Mouse (Mus musculus): Measurements from ENCODE around the gene Nipsnap2. TPM values are rescaled to one million over a fixed set of nuclear protein-coding genes. Genes with fewer than 3 reads are reported as not detected.

Gene Nipsnap2
- polyA plus RNA-seq, 1 experiment: 14.9 TPM

GRCm38 (mm10) chr5:129729286-129729685 lies 4.4 kb downstream of the Nipsnap2 start:
- 61% methylated on average over 11 of the region's 11 CpGs for WGBS
- Histone ChIP-seq H3K27ac (ENCODE audit: insufficient read depth, low read depth, low read length) (no peak overlapping the region), H3K4me3 (ENCODE audit: low read depth, low read length) (no peak overlapping the region), H3K36me3 (ENCODE audit: control insufficient read depth, insufficient read depth, low read length) (no peaks in the 10 kb centered on the region), H3K27me3 (ENCODE audit: control insufficient read depth, insufficient read depth, low read length) (no peaks in the 10 kb centered on the region), H3K4me1 (ENCODE audit: control insufficient read depth, insufficient read depth, insufficient read length, low read length) (peaks cover 7% of the 10 kb centered on the region)
- TF ChIP-seq POLR2A (IDR thresholded peaks at IDR 0.05; ENCODE audit: low read depth, low read length) (no peak), CTCF (IDR thresholded peaks at IDR 0.05; ENCODE audit: extremely low read depth, insufficient read length, insufficient replicate concordance, low read depth, low read length) (no peak)

GRCm38 (mm10) chr5:129730344-129730743 lies 5.5 kb downstream of the Nipsnap2 start:
- Histone ChIP-seq H3K36me3 (ENCODE audit: control insufficient read depth, insufficient read depth, low read length) (no peaks in the 10 kb centered on the region), H3K4me3 (ENCODE audit: low read depth, low read length) (no peak overlapping the region), H3K4me1 (ENCODE audit: control insufficient read depth, insufficient read depth, insufficient read length, low read length) (peaks cover 7% of the 10 kb centered on the region), H3K27me3 (ENCODE audit: control insufficient read depth, insufficient read depth, low read length) (no peaks in the 10 kb centered on the region), H3K27ac (ENCODE audit: insufficient read depth, low read depth, low read length) (no peak overlapping the region)
- 37% methylated on average over 11 of the region's 11 CpGs for WGBS
- TF ChIP-seq POLR2A (IDR thresholded peaks at IDR 0.05; ENCODE audit: low read depth, low read length) (no peak), CTCF (IDR thresholded peaks at IDR 0.05; ENCODE audit: extremely low read depth, insufficient read length, insufficient replicate concordance, low read depth, low read length) (no peak)

- Histone ChIP-seq H3K27me3 (ENCODE audit: control insufficient read depth, insufficient read depth, low read length) (no peaks in the 10 kb centered on the region), H3K4me3 (ENCODE audit: low read depth, low read length) (no peak overlapping the region), H3K4me1 (ENCODE audit: control insufficient read depth, insufficient read depth, insufficient read length, low read length) (peaks cover 7% of the 10 kb centered on the region), H3K27ac (ENCODE audit: insufficient read depth, low read depth, low read length) (no peak overlapping the region), H3K36me3 (ENCODE audit: control insufficient read depth, insufficient read depth, low read length) (no peaks in the 10 kb centered on the region)
- TF ChIP-seq POLR2A (IDR thresholded peaks at IDR 0.05; ENCODE audit: low read depth, low read length): no peak
- no peak for TF ChIP-seq CTCF (IDR thresholded peaks at IDR 0.05; ENCODE audit: extremely low read depth, insufficient read length, insufficient replicate concordance, low read depth, low read length)
- WGBS: 76% methylated on average over 5 of the region's 5 CpGs
Observed at GRCm38 (mm10) chr5:129731021-129731420, 6.2 kb downstream of the Nipsnap2 start.

- H3K27me3 ChIP-seq (ENCODE audit: control insufficient read depth, insufficient read depth, low read length): no peaks in the 10 kb centered on the region
- H3K27ac ChIP-seq (ENCODE audit: insufficient read depth, low read depth, low read length): no peak overlapping the region
- no peak overlapping the region for H3K4me3 ChIP-seq (ENCODE audit: low read depth, low read length)
- peaks cover 16% of the 10 kb centered on the region for H3K36me3 ChIP-seq (ENCODE audit: control insufficient read depth, insufficient read depth, low read length)
- 90% methylated on average over 1 of the region's 1 CpGs for WGBS
- TF ChIP-seq POLR2A (IDR thresholded peaks at IDR 0.05; ENCODE audit: low read depth, low read length): no peak
- no peak for TF ChIP-seq CTCF (IDR thresholded peaks at IDR 0.05; ENCODE audit: extremely low read depth, insufficient read length, insufficient replicate concordance, low read depth, low read length)
- H3K4me1 ChIP-seq (ENCODE audit: control insufficient read depth, insufficient read depth, insufficient read length, low read length): no peaks in the 10 kb centered on the region
Observed at GRCm38 (mm10) chr5:129740976-129741375, 16.1 kb downstream of the Nipsnap2 start.

GRCm38 (mm10) chr5:129742903-129743488 lies 18.1 kb downstream of the Nipsnap2 start:
- Histone ChIP-seq H3K27ac (ENCODE audit: insufficient read depth, low read depth, low read length) (no peak overlapping the region), H3K4me3 (ENCODE audit: low read depth, low read length) (no peak overlapping the region), H3K4me1 (ENCODE audit: control insufficient read depth, insufficient read depth, insufficient read length, low read length) (no peaks in the 10 kb centered on the region), H3K36me3 (ENCODE audit: control insufficient read depth, insufficient read depth, low read length) (peaks cover 23% of the 10 kb centered on the region), H3K27me3 (ENCODE audit: control insufficient read depth, insufficient read depth, low read length) (no peaks in the 10 kb centered on the region)
- TF ChIP-seq POLR2A (IDR thresholded peaks at IDR 0.05; ENCODE audit: low read depth, low read length) (no peak), CTCF (IDR thresholded peaks at IDR 0.05; ENCODE audit: extremely low read depth, insufficient read length, insufficient replicate concordance, low read depth, low read length) (no peak)
- 63% methylated on average over 7 of the region's 7 CpGs for WGBS

- no peak for TF ChIP-seq CTCF (IDR thresholded peaks at IDR 0.05; ENCODE audit: extremely low read depth, insufficient read length, insufficient replicate concordance, low read depth, low read length)
- TF ChIP-seq POLR2A (IDR thresholded peaks at IDR 0.05; ENCODE audit: low read depth, low read length): no peak
- no peaks in the 10 kb centered on the region for H3K27me3 ChIP-seq (ENCODE audit: control insufficient read depth, insufficient read depth, low read length)
- no peaks in the 10 kb centered on the region for H3K4me1 ChIP-seq (ENCODE audit: control insufficient read depth, insufficient read depth, insufficient read length, low read length)
- no peak overlapping the region for H3K4me3 ChIP-seq (ENCODE audit: low read depth, low read length)
- 20% methylated on average over 6 of the region's 6 CpGs for WGBS
- peaks cover 24% of the 10 kb centered on the region for H3K36me3 ChIP-seq (ENCODE audit: control insufficient read depth, insufficient read depth, low read length)
- H3K27ac ChIP-seq (ENCODE audit: insufficient read depth, low read depth, low read length): no peak overlapping the region
Observed at GRCm38 (mm10) chr5:129744050-129744449, 19.2 kb downstream of the Nipsnap2 start.

GRCm38 (mm10) chr5:129756886-129757285 lies 32.0 kb downstream of the Nipsnap2 start:
- WGBS: 95% methylated on average over 20 of the region's 20 CpGs
- TF ChIP-seq CTCF (IDR thresholded peaks at IDR 0.05; ENCODE audit: extremely low read depth, insufficient read length, insufficient replicate concordance, low read depth, low read length) (no peak), POLR2A (IDR thresholded peaks at IDR 0.05; ENCODE audit: low read depth, low read length) (no peak)
- Histone ChIP-seq H3K36me3 (ENCODE audit: control insufficient read depth, insufficient read depth, low read length) (peaks cover 24% of the 10 kb centered on the region), H3K4me1 (ENCODE audit: control insufficient read depth, insufficient read depth, insufficient read length, low read length) (no peaks in the 10 kb centered on the region), H3K27ac (ENCODE audit: insufficient read depth, low read depth, low read length) (no peak overlapping the region), H3K27me3 (ENCODE audit: control insufficient read depth, insufficient read depth, low read length) (no peaks in the 10 kb centered on the region), H3K4me3 (ENCODE audit: low read depth, low read length) (no peak overlapping the region)

Measured in small intestine, adult 2 months (tissue).